Mouse (Mus musculus): Measurements from ENCODE around the gene 9130409I23Rik. TPM values are rescaled to one million over a fixed set of nuclear protein-coding genes. Genes with fewer than 3 reads are reported as not detected.
A peak's percentile ranks its signal among the peaks of the same experiment; 100 is the strongest.
"Not testable (repeated sequence)": the region's sequence is repeated elsewhere in the genome, so short reads cannot be mapped to it uniquely, and the experiment has no call there.

The 9130409I23Rik gene
- polyA plus RNA-seq, 1 experiment from 2014 or later, result not detected

- no peak for ATAC-seq (ENCODE audit: low FRiP score, low read depth)
- 77% methylated on average over 6 of the region's 6 CpGs for WGBS
- no peaks in the 10 kb centered on the region for H3K36me3 ChIP-seq
- no peak overlapping the region for H3K27ac ChIP-seq (replicated peaks)
- H3K9ac ChIP-seq (replicated peaks), result no peak overlapping the region
- no peak overlapping the region for H3K4me2 ChIP-seq (replicated peaks)
- H3K9me3 ChIP-seq, result no peaks in the 10 kb centered on the region
- peaks cover 35% of the 10 kb centered on the region for H3K27me3 ChIP-seq
- peaks cover 19% of the 10 kb centered on the region for H3K4me1 ChIP-seq
- H3K4me3 ChIP-seq, result no peak overlapping the region
Measured at GRCm38 (mm10) chr1:181014731-181015500, 36.1 kb upstream of the 9130409I23Rik start.

GRCm38 (mm10) chr1:181015558-181015957, 35.5 kb upstream of the 9130409I23Rik start:
- no peak for ATAC-seq (ENCODE audit: low FRiP score, low read depth)
- H3K36me3 ChIP-seq, result no peaks in the 10 kb centered on the region
- peaks cover 35% of the 10 kb centered on the region for H3K27me3 ChIP-seq
- no peaks in the 10 kb centered on the region for H3K9me3 ChIP-seq
- peaks cover 19% of the 10 kb centered on the region for H3K4me1 ChIP-seq
- no peak overlapping the region for H3K4me3 ChIP-seq
- no peak overlapping the region; the same call in 1 of the 2 replicates for H3K4me2 ChIP-seq (replicated peaks)
- no peak overlapping the region for H3K27ac ChIP-seq (replicated peaks)
- H3K9ac ChIP-seq (replicated peaks), result no peak overlapping the region

- Histone ChIP-seq H3K27me3 (peaks cover 35% of the 10 kb centered on the region), H3K4me2 (replicated peaks) (peak overlapping the region; percentile 100), H3K27ac (replicated peaks) (no peak overlapping the region), H3K9ac (replicated peaks) (no peak overlapping the region), H3K4me1 (peaks cover 19% of the 10 kb centered on the region), H3K36me3 (no peaks in the 10 kb centered on the region), H3K4me3 (no peak overlapping the region), H3K9me3 (no peaks in the 10 kb centered on the region)
- ATAC-seq (ENCODE audit: low FRiP score, low read depth), result no peak
- 67% methylated on average over 4 of the region's 4 CpGs for WGBS
Measured at GRCm38 (mm10) chr1:181016045-181016444, 35.0 kb upstream of the 9130409I23Rik start.

- Histone ChIP-seq H3K36me3 (no peaks in the 10 kb centered on the region), H3K4me1 (peaks cover 19% of the 10 kb centered on the region), H3K27ac (replicated peaks) (no peak overlapping the region), H3K27me3 (peaks cover 35% of the 10 kb centered on the region), H3K4me2 (replicated peaks) (peak overlapping the region; percentile 100), H3K9ac (replicated peaks) (peak overlapping the region; percentile 44), H3K4me3 (peak overlapping the region; percentile 53), H3K9me3 (no peaks in the 10 kb centered on the region)
- peak; percentile 53 for ATAC-seq (ENCODE audit: low FRiP score, low read depth)
- 3% methylated on average over 21 of the region's 21 CpGs for WGBS
Measured at GRCm38 (mm10) chr1:181016532-181017131, 34.4 kb upstream of the 9130409I23Rik start.

GRCm38 (mm10) chr1:181017212-181017711, 33.8 kb upstream of the 9130409I23Rik start:
- ATAC-seq (ENCODE audit: low FRiP score, low read depth), result peak; percentile 78
- no peaks in the 10 kb centered on the region for H3K36me3 ChIP-seq

GRCm38 (mm10) chr1:181017890-181018420, 33.1 kb upstream of the 9130409I23Rik start:
- 76% methylated on average over 13 of the region's 13 CpGs for WGBS
- peaks cover 35% of the 10 kb centered on the region for H3K27me3 ChIP-seq
- no peak overlapping the region for H3K9ac ChIP-seq (replicated peaks)
- H3K4me1 ChIP-seq, result peaks cover 19% of the 10 kb centered on the region
- H3K4me3 ChIP-seq, result no peak overlapping the region
- no peak; the same call in 1 of the 2 replicates for ATAC-seq (ENCODE audit: low FRiP score, low read depth)
- H3K27ac ChIP-seq (replicated peaks), result no peak overlapping the region
- H3K36me3 ChIP-seq, result no peaks in the 10 kb centered on the region
- no peaks in the 10 kb centered on the region for H3K9me3 ChIP-seq
- no peak overlapping the region for H3K4me2 ChIP-seq (replicated peaks)

More at GRCm38 (mm10) chr1:181017212-181017711, 33.8 kb upstream of the 9130409I23Rik start:
- peak overlapping the region; percentile 53 for H3K4me3 ChIP-seq
- no peaks in the 10 kb centered on the region for H3K9me3 ChIP-seq
- peak overlapping the region; percentile 44; the same call in 1 of the 2 replicates for H3K9ac ChIP-seq (replicated peaks)
- under 1% methylated on average over 22 of the region's 22 CpGs for WGBS
- H3K4me1 ChIP-seq, result peaks cover 19% of the 10 kb centered on the region
- peak overlapping the region; percentile 100 for H3K4me2 ChIP-seq (replicated peaks)
- H3K27ac ChIP-seq (replicated peaks), result no peak overlapping the region
- peaks cover 35% of the 10 kb centered on the region for H3K27me3 ChIP-seq

GRCm38 (mm10) chr1:181020756-181021487, 30.1 kb upstream of the 9130409I23Rik start, which contains the start of gene Ephx1:
TSS of gene Ephx1 (minus strand) at chr1:181020904.
- H3K4me2 ChIP-seq (replicated peaks), result no peak within 1 kb of the TSS
- no peaks in the 10 kb centered on the region for H3K36me3 ChIP-seq
- 63% methylated on average over 5 of the region's 5 CpGs for WGBS
- no peak within 1 kb of the TSS for H3K4me3 ChIP-seq
- H3K27ac ChIP-seq (replicated peaks), result no peak within 1 kb of the TSS
- ATAC-seq (ENCODE audit: low FRiP score, low read depth), result no peak
- peaks cover 17% of the 10 kb centered on the region for H3K4me1 ChIP-seq
- no peak within 1 kb of the TSS for H3K9ac ChIP-seq (replicated peaks)
- no peaks in the 10 kb centered on the region for H3K9me3 ChIP-seq
- H3K27me3 ChIP-seq, result peaks cover 28% of the 10 kb centered on the region

- Histone ChIP-seq H3K4me3 (no peak overlapping the region), H3K4me2 (replicated peaks) (no peak overlapping the region), H3K27me3 (peaks cover 23% of the 10 kb centered on the region), H3K27ac (replicated peaks) (no peak overlapping the region), H3K4me1 (peaks cover 11% of the 10 kb centered on the region), H3K36me3 (no peaks in the 10 kb centered on the region), H3K9ac (replicated peaks) (no peak overlapping the region), H3K9me3 (no peaks in the 10 kb centered on the region)
- 76% methylated on average over 7 of the region's 7 CpGs for WGBS
- ATAC-seq (ENCODE audit: low FRiP score, low read depth), result no peak
Measured at GRCm38 (mm10) chr1:181021488-181021865, 29.6 kb upstream of the 9130409I23Rik start.

- ATAC-seq (ENCODE audit: low FRiP score, low read depth), result peak; percentile 30; the same call in 1 of the 2 replicates
- H3K4me1 ChIP-seq, result peaks cover 3% of the 10 kb centered on the region; the same call in 1 of the 2 replicates
Measured at GRCm38 (mm10) chr1:181022265-181022664, 28.8 kb upstream of the 9130409I23Rik start.

GRCm38 (mm10) chr1:181035015-181035778, 15.8 kb upstream of the 9130409I23Rik start:
- ATAC-seq (ENCODE audit: low FRiP score, low read depth); H3K27ac ChIP-seq (replicated peaks); H3K4me3 ChIP-seq; H3K27me3 ChIP-seq; H3K4me1 ChIP-seq; H3K9me3 ChIP-seq; H3K9ac ChIP-seq (replicated peaks); H3K4me2 ChIP-seq (replicated peaks); H3K36me3 ChIP-seq: not testable (repeated sequence)
- WGBS, result 81% methylated on average over 4 of the region's 5 CpGs

More at GRCm38 (mm10) chr1:181022265-181022664, 28.8 kb upstream of the 9130409I23Rik start:
- Histone ChIP-seq H3K27ac (replicated peaks) (no peak overlapping the region), H3K9ac (replicated peaks) (no peak overlapping the region), H3K9me3 (no peaks in the 10 kb centered on the region), H3K4me3 (no peak overlapping the region), H3K36me3 (no peaks in the 10 kb centered on the region), H3K4me2 (replicated peaks) (no peak overlapping the region), H3K27me3 (peaks cover 18% of the 10 kb centered on the region)
- 22% methylated on average over 1 of the region's 1 CpGs for WGBS

- ATAC-seq (ENCODE audit: low FRiP score, low read depth), result no peak
- no peak overlapping the region for H3K9ac ChIP-seq (replicated peaks)
- no peak overlapping the region for H3K27ac ChIP-seq (replicated peaks)
- 75% methylated on average over 4 of the region's 4 CpGs for WGBS
- no peak overlapping the region for H3K4me2 ChIP-seq (replicated peaks)
- 0 out of 2 replicates have a peak, but pooled peaks cover 5% of the 10 kb centered on the region for H3K27me3 ChIP-seq
- no peaks in the 10 kb centered on the region for H3K36me3 ChIP-seq
- no peaks in the 10 kb centered on the region for H3K4me1 ChIP-seq
- no peaks in the 10 kb centered on the region for H3K9me3 ChIP-seq
- H3K4me3 ChIP-seq, result no peak overlapping the region
Measured at GRCm38 (mm10) chr1:181037623-181038022, 13.4 kb upstream of the 9130409I23Rik start.

Data from midbrain, embryonic 12.5 days (tissue).